Mouse (Mus musculus): ENCODE measurements around the gene Pias1. TPM values are rescaled to one million over a fixed set of nuclear protein-coding genes. Genes with fewer than 3 reads are reported as not detected.

The Pias1 gene
- total and polyA plus RNA-seq, 3 experiments, result 7.7 to 21.5 TPM; not detected in 1

DNA sequence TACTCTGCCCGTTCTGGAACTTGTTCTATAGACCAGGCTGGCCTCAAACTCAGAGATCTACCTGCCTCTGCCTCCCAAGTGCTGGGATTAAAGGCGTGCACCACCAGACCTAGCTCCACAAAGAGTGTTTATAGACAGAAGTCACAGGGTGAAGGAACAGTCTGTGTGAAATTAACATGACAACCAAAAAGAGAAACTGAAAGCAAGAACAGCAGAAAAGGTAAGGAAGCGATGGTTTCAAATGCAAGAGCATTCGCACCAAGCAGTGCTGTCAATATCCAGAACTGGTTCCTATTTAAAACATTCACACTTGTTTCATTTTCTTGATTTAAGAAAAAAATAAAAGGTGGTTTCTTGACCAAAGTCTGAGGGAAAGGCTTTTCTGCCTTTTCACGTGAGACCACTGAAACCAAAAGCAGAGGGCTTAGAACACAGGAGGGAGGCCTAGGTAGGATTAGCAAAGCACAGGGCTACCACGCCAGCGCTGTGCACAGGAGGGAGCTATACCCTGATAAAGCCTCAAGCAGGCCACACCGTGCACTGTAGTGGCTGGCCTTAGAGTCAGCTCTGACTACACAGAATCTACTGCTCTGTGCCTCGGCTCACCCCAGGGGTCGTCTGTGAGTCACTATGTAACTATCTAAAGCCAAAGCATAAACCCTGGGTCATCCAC, 15.5 kb downstream of the Pias1 start:
- Histone ChIP-seq H3K27ac (ENCODE audit: control insufficient read depth, low read depth, low read length) (no peak overlapping the region), H3K4me1 (ENCODE audit: control insufficient read depth in 1 of 2, insufficient read depth in 2 of 2, low read length in 2 of 2) (no peaks in the 10 kb centered on the region)

DNA sequence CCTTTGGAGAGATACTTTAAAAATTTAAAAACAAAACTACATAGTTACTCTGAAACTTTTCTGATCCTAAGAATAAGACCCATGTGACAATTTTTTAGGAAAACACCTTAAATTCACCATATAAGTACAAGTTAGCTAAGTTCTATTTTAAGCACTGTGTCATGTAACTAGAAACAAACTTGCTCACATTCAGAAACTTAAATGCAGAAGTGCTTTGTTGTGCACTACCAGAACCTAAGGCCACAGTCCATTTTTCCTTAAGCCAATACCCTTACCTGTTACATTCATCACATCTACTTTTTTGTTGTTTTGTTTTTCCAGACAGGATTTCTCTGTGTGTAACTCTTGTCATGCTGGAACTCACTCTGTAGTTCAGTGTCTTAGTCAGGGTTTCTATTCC, 17.4 kb downstream of the Pias1 start:
- TF ChIP-seq MYC (IDR thresholded peaks at IDR 0.05; ENCODE audit: low read depth, low read length) (no peak), RCOR1 (IDR thresholded peaks at IDR 0.05; ENCODE audit: low read depth, low read length) (no peak), POLR2A (IDR thresholded peaks at IDR 0.05; ENCODE audit: control insufficient read depth in 1 of 2, insufficient read depth in 1 of 2, low read depth in 1 of 2, low read length in 2 of 2, poor library complexity in 1 of 2) (no peak), MAZ (IDR thresholded peaks at IDR 0.05; ENCODE audit: low read depth, low read length) (no peak), MAFK (IDR thresholded peaks at IDR 0.05; ENCODE audit: borderline replicate concordance, low read depth, low read length) (no peak), SIN3A (IDR thresholded peaks at IDR 0.05; ENCODE audit: low read length) (no peak), HCFC1 (IDR thresholded peaks at IDR 0.05; ENCODE audit: low read depth, low read length) (no peak)
- Histone ChIP-seq H3K4me1 (ENCODE audit: control insufficient read depth in 1 of 2, insufficient read depth in 2 of 2, low read length in 2 of 2) (no peaks in the 10 kb centered on the region), H3K27me3 (ENCODE audit: control insufficient read depth in 1 of 2, insufficient read depth in 2 of 2, low read length in 2 of 2) (no peaks in the 10 kb centered on the region), H3K27ac (ENCODE audit: control insufficient read depth, low read depth, low read length) (no peak overlapping the region), H3K4me3 (ENCODE audit: control insufficient read depth in 1 of 2, insufficient read depth in 1 of 2, low read depth in 2 of 2, low read length in 2 of 2) (no peak overlapping the region), H3K36me3 (ENCODE audit: control insufficient read depth in 1 of 2, insufficient read depth in 2 of 2, low read length in 2 of 2) (peaks cover 1 to 8% of the 10 kb centered on the region in 2 experiments; a peak in 3 of 4 replicates), H3K9ac (ENCODE audit: control insufficient read depth, low read depth, low read length, poor library complexity, severe bottlenecking) (no peak overlapping the region), H3K79me2 (ENCODE audit: control insufficient read depth, insufficient read depth, low read length, poor library complexity) (peaks cover 53% of the 10 kb centered on the region), H3K9me3 (replicated peaks; ENCODE audit: insufficient read depth, low read length) (no peaks in the 10 kb centered on the region)
- no peak for DNase-seq (ENCODE audit: low read depth, low spot score)

More for the DNA sequence above, 15.5 kb downstream of the Pias1 start:
- no peak overlapping the region for H3K4me3 ChIP-seq (ENCODE audit: control insufficient read depth in 1 of 2, insufficient read depth in 1 of 2, low read depth in 2 of 2, low read length in 2 of 2)
- peak; percentile 27 for DNase-seq (ENCODE audit: low read depth, low spot score)
- no peaks in the 10 kb centered on the region for H3K9me3 ChIP-seq (replicated peaks; ENCODE audit: insufficient read depth, low read length)
- H3K27me3 ChIP-seq (ENCODE audit: control insufficient read depth in 1 of 2, insufficient read depth in 2 of 2, low read length in 2 of 2), result no peaks in the 10 kb centered on the region
- TF ChIP-seq GABPA (IDR thresholded peaks at IDR 0.05; ENCODE audit: low read depth, low read length), result no peak
- TF ChIP-seq CTCF (IDR thresholded peaks at IDR 0.05 in 2 of 3, conservative IDR thresholded peaks at IDR 0.05 in 1 of 3; ENCODE audit: control insufficient read depth in 1 of 3, insufficient read depth in 1 of 3, low read depth in 2 of 3, low read length in 3 of 3, poor library complexity in 1 of 3, severe bottlenecking in 1 of 3), result peak in 1 of 3 experiments; percentile 13; a peak in 1 of 6 replicates
- H3K36me3 ChIP-seq (ENCODE audit: control insufficient read depth in 1 of 2, insufficient read depth in 2 of 2, low read length in 2 of 2), result peaks cover 1 to 13% of the 10 kb centered on the region in 2 experiments; a peak in 3 of 4 replicates
- H3K79me2 ChIP-seq (ENCODE audit: control insufficient read depth, insufficient read depth, low read length, poor library complexity), result peaks cover 56% of the 10 kb centered on the region
- H3K9ac ChIP-seq (ENCODE audit: control insufficient read depth, low read depth, low read length, poor library complexity, severe bottlenecking), result no peak overlapping the region

DNA sequence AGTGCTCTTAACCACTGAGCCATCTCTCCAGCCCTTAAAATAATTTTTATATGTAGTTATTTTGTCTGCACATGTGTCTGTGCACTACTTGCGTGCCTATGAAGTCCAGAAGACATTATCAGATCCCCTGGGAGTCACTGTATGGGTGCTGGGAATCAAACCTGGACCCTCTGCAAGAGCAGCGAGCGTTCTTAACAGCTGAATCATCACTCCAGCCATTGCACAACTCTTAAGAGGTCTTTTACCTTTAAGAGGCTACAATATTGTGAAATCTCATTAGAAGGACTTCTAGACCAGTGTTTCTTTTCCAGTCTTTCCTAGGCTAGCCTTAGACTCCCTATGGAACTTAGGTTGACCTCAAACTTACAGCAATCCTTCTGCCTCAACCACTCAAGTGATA, 21.7 kb downstream of the Pias1 start:
- TF ChIP-seq SMC3 (IDR thresholded peaks at IDR 0.05; ENCODE audit: low read depth, low read length) (no peak), RAD21 (IDR thresholded peaks at IDR 0.05; ENCODE audit: low read depth, low read length) (no peak), ZKSCAN1 (IDR thresholded peaks at IDR 0.05; ENCODE audit: low read depth, low read length) (no peak), POLR2AphosphoS2 (IDR thresholded peaks at IDR 0.05; ENCODE audit: low read length) (no peak), E2F4 (IDR thresholded peaks at IDR 0.05; ENCODE audit: borderline replicate concordance, low read depth, low read length) (no peak), GABPA (IDR thresholded peaks at IDR 0.05; ENCODE audit: low read depth, low read length) (no peak), CHD1 (IDR thresholded peaks at IDR 0.05; ENCODE audit: low read depth, low read length) (no peak), ZMIZ1 (IDR thresholded peaks at IDR 0.05; ENCODE audit: low read depth, low read length) (no peak), MAX (IDR thresholded peaks at IDR 0.05; ENCODE audit: low read length) (no peak), MAFK (IDR thresholded peaks at IDR 0.05; ENCODE audit: borderline replicate concordance, low read depth, low read length) (no peak), GATA1 (IDR thresholded peaks at IDR 0.05; ENCODE audit: low read depth, low read length) (no peak), USF2 (IDR thresholded peaks at IDR 0.05; ENCODE audit: borderline replicate concordance in 1 of 2, insufficient read depth in 1 of 2, low read depth in 1 of 2, low read length in 2 of 2) (no peak), ELF1 (IDR thresholded peaks at IDR 0.05; ENCODE audit: low read depth, low read length) (no peak)
- Histone ChIP-seq H3K27ac (ENCODE audit: control insufficient read depth, low read depth, low read length) (no peak overlapping the region), H3K9ac (ENCODE audit: control insufficient read depth, low read depth, low read length, poor library complexity, severe bottlenecking) (no peak overlapping the region), H3K27me3 (ENCODE audit: control insufficient read depth in 1 of 2, insufficient read depth in 2 of 2, low read length in 2 of 2) (no peaks in the 10 kb centered on the region), H3K36me3 (ENCODE audit: control insufficient read depth in 1 of 2, insufficient read depth in 2 of 2, low read length in 2 of 2) (peaks cover 0 to 3% of the 10 kb centered on the region in 2 experiments; a peak in 3 of 4 replicates), H3K4me1 (ENCODE audit: control insufficient read depth in 1 of 2, insufficient read depth in 2 of 2, low read length in 2 of 2) (no peaks in the 10 kb centered on the region), H3K9me3 (replicated peaks; ENCODE audit: insufficient read depth, low read length) (no peaks in the 10 kb centered on the region), H3K79me2 (ENCODE audit: control insufficient read depth, insufficient read depth, low read length, poor library complexity) (peaks cover 47% of the 10 kb centered on the region), H3K4me3 (ENCODE audit: control insufficient read depth in 1 of 2, insufficient read depth in 1 of 2, low read depth in 2 of 2, low read length in 2 of 2) (no peak overlapping the region)
- no peak for DNase-seq (ENCODE audit: low read depth, low spot score)

Measured in MEL (cell line).